ENCODE assay signal across 25 mouse cellular contexts in genomic region chr19:29895047-29895446, GRCm38 (mm10). TPM values are rescaled to one million over a fixed set of nuclear protein-coding genes. Genes with fewer than 3 reads are reported as not detected.
"Had no signal": no experiment of that assay in that cellular context is flagged by ENCODE, and none has a peak within 500 bp of the region (broad histone marks: within the 10 kb centered on the region; RNA-seq: fewer than 3 reads in every experiment).

No protein-coding gene starts in this region.

- H3K27me3 ChIP-seq: heart, embryonic 13.5 days; heart, embryonic 15.5 days; hindbrain, embryonic 12.5 days; hindbrain, embryonic 15.5 days; kidney, embryonic 15.5 days; limb, embryonic 13.5 days; limb, embryonic 15.5 days had no signal

- H3K9ac ChIP-seq: heart, embryonic 13.5 days; heart, embryonic 15.5 days; hindbrain, embryonic 12.5 days; hindbrain, embryonic 15.5 days; kidney, embryonic 15.5 days; limb, embryonic 13.5 days; limb, embryonic 15.5 days had no signal

- H3K9me3 ChIP-seq: limb, embryonic 15.5 days had no signal

- H3K36me3 ChIP-seq: heart, embryonic 13.5 days; heart, embryonic 15.5 days; hindbrain, embryonic 12.5 days; hindbrain, embryonic 15.5 days; limb, embryonic 13.5 days; limb, embryonic 15.5 days had no signal

- H3K27ac ChIP-seq: heart, embryonic 13.5 days; heart, embryonic 15.5 days; hindbrain, embryonic 12.5 days; hindbrain, embryonic 15.5 days; kidney, embryonic 15.5 days; kidney, postnatal 0 days; limb, embryonic 13.5 days; limb, embryonic 15.5 days had no signal

- DNase-seq: gastrocnemius, postnatal 14 days; gastrocnemius, postnatal 36 days; heart, adult 18-20 months; heart, postnatal 14 days; heart, postnatal 36 days; kidney, adult 11 months; kidney, adult 2 months; kidney, adult 9 months; kidney, postnatal 14 days; kidney, postnatal 36 days; layer of hippocampus, adult 9-11 months; layer of hippocampus, postnatal 36 days; left cerebral cortex, postnatal 4 days had no signal

- H3K4me3 ChIP-seq: heart, embryonic 13.5 days; heart, embryonic 15.5 days; hindbrain, embryonic 12.5 days; hindbrain, embryonic 15.5 days; kidney, embryonic 15.5 days; limb, embryonic 13.5 days; limb, embryonic 15.5 days had no signal

- ATAC-seq: hindbrain, postnatal 0 days; intestine, embryonic 16.5 days had no signal

- H3K4me1 ChIP-seq: heart, embryonic 13.5 days; heart, embryonic 15.5 days; hindbrain, embryonic 15.5 days; kidney, embryonic 15.5 days; limb, embryonic 13.5 days; limb, embryonic 15.5 days had no signal

- H3K4me2 ChIP-seq: heart, embryonic 11.5 days; heart, embryonic 13.5 days; heart, embryonic 15.5 days; hindbrain, embryonic 12.5 days; hindbrain, embryonic 15.5 days; kidney, embryonic 15.5 days; limb, embryonic 13.5 days; limb, embryonic 15.5 days had no signal

RNA-seq across cellular contexts. Expression of gene Il33, which starts 29.9 kb away (rescaled TPM):
- total RNA-seq: hematopoietic stem cell, adult 5-6 weeks had no signal
